Mouse (Mus musculus) kidney, postnatal 0 days (tissue): ENCODE measurements around the gene Cst9. TPM values are rescaled to one million over a fixed set of nuclear protein-coding genes. Genes with fewer than 3 reads are reported as not detected.

Experiments used
- ATAC-seq: fragments of 200-750 bp; cut with Nextera tagmentation; replicated peaks from 2 replicates; pipeline ENCODE4 v1.8.0; 2017; ENCODE audit warnings: low read depth, moderate number of reproducible peaks, moderate TSS enrichment, moderate library complexity; ENCODE audit not compliant: low FRiP score
- DNase-seq: peaks from one replicate; pipeline ENCODE4 v3.0.0-alpha.2; 2016; ENCODE audit warnings: low spot score
- H3K27ac ChIP-seq: fragments of 300-500 bp; sonication (generic); 2 replicates; pipeline ENCODE4 v1.5.1; 2014; ENCODE audit warnings: mild to moderate bottlenecking
- H3K27me3 ChIP-seq: fragments of 300-500 bp; sonication (generic); 2 replicates; pipeline ENCODE4 v1.6.1; 2014; ENCODE audit warnings: low read length, mixed read lengths; ENCODE audit not compliant: insufficient read depth
- H3K36me3 ChIP-seq: fragments of 300-500 bp; sonication (generic); 2 replicates; pipeline ENCODE4 v1.6.1; 2014; ENCODE audit warnings: low read length, mixed read lengths; ENCODE audit not compliant: insufficient read depth
- H3K4me1 ChIP-seq: fragments of 300-500 bp; sonication (generic); replicated peaks from 2 replicates; pipeline ENCODE4 v1.6.1; 2014; ENCODE audit warnings: antibody characterized with exemption, low read length, mixed read lengths; ENCODE audit not compliant: insufficient read depth
- H3K4me2 ChIP-seq: fragments of 300-500 bp; sonication (generic); 2 replicates; pipeline ENCODE4 v1.6.1; 2014; ENCODE audit warnings: mild to moderate bottlenecking, low read length, moderate library complexity, mixed read lengths
- H3K4me3 ChIP-seq: fragments of 300-500 bp; sonication (generic); replicated peaks from 2 replicates; pipeline ENCODE4 v1.5.1; 2014; ENCODE audit warnings: low read depth, low read length
- H3K9ac ChIP-seq: fragments of 300-500 bp; sonication (generic); 2 replicates; pipeline ENCODE4 v1.6.1; 2014; ENCODE audit warnings: low read depth, low read length
- H3K9me3 ChIP-seq: fragments of 300-500 bp; sonication (generic); replicated peaks from 2 replicates; pipeline ENCODE4 v1.6.1; 2016; ENCODE audit warnings: low read length, inconsistent platforms, mixed read lengths
- CTCF ChIP-seq: IDR thresholded peaks from 2 replicates; pipeline ENCODE4 v1.5.1; 2016; ENCODE audit warnings: antibody characterized with exemption, low read depth, mild to moderate bottlenecking, moderate library complexity
- WGBS: fragments of 180-500 bp; shearing (Covaris S2); extraction: QIAGEN DNeasy Blood & Tissue Kit; methylation state at CpG from one replicate; pipeline ENCODE4 v1.1.7; 2014; 5-methylcytosine and 5-hydroxymethylcytosine counted together
- polyA plus RNA-seq: library from polyadenylated mRNA; unstranded; fragments of >200 nt; fragmentation: Nextera tagmentation; extraction: Ambion mirVana; gene quantifications from 2 replicates; pipeline ENCODE4 v1.2.1, GENCODE M21; 2015

Gene Cst9
- polyA plus RNA-seq, 1 experiment from 2014 or later: not detected

- no peak for TF ChIP-seq CTCF
- no peaks in the 10 kb centered on the region for H3K27me3 ChIP-seq
- no peak overlapping the region for H3K27ac ChIP-seq
- DNase-seq: no peak
- no peaks in the 10 kb centered on the region for H3K9me3 ChIP-seq
- no peak overlapping the region for H3K4me2 ChIP-seq
- H3K4me1 ChIP-seq: no peaks in the 10 kb centered on the region
- no peak for ATAC-seq
- WGBS: 86% methylated on average over 5 of the region's 5 CpGs
- H3K36me3 ChIP-seq: no peaks in the 10 kb centered on the region
- H3K4me3 ChIP-seq: no peak overlapping the region
- H3K9ac ChIP-seq: no peak overlapping the region
Observed at GRCm38 (mm10) chr2:148838075-148838777, 3.3 kb downstream of the Cst9 start.

- Histone ChIP-seq H3K27ac (no peak overlapping the region), H3K9ac (no peak overlapping the region), H3K4me1 (no peaks in the 10 kb centered on the region), H3K4me3 (no peak overlapping the region), H3K36me3 (no peaks in the 10 kb centered on the region), H3K4me2 (no peak overlapping the region), H3K9me3 (no peaks in the 10 kb centered on the region), H3K27me3 (no peaks in the 10 kb centered on the region)
- 86% methylated on average over 2 of the region's 2 CpGs for WGBS
- DNase-seq (no peak), ATAC-seq (no peak)
- TF ChIP-seq CTCF: no peak
Observed at GRCm38 (mm10) chr2:148839224-148839623, 4.3 kb downstream of the Cst9 start.

- WGBS: 45% methylated on average over 8 of the region's 8 CpGs
- H3K27ac ChIP-seq: no peak overlapping the region
Observed at GRCm38 (mm10) chr2:148851116-148851906, 16.4 kb downstream of the Cst9 start.

GRCm38 (mm10) chr2:148856630-148857400, 21.9 kb downstream of the Cst9 start:
- DNase-seq (no peak), ATAC-seq (no peak)
- no peak overlapping the region for H3K27ac ChIP-seq
- H3K9ac ChIP-seq: no peak overlapping the region
- no peaks in the 10 kb centered on the region for H3K27me3 ChIP-seq
- H3K36me3 ChIP-seq: no peaks in the 10 kb centered on the region
- H3K4me1 ChIP-seq: no peaks in the 10 kb centered on the region
- H3K9me3 ChIP-seq: no peaks in the 10 kb centered on the region
- WGBS: 64% methylated on average over 8 of the region's 8 CpGs
- no peak overlapping the region for H3K4me2 ChIP-seq
- H3K4me3 ChIP-seq: no peak overlapping the region
- TF ChIP-seq CTCF: no peak

More at GRCm38 (mm10) chr2:148851116-148851906, 16.4 kb downstream of the Cst9 start:
- no peaks in the 10 kb centered on the region for H3K36me3 ChIP-seq
- H3K4me1 ChIP-seq: no peaks in the 10 kb centered on the region
- no peaks in the 10 kb centered on the region for H3K9me3 ChIP-seq
- no peaks in the 10 kb centered on the region for H3K27me3 ChIP-seq
- no peak overlapping the region for H3K4me3 ChIP-seq
- no peak overlapping the region for H3K9ac ChIP-seq
- DNase-seq (peak; percentile 80), ATAC-seq (peak; percentile 69)
- no peak overlapping the region for H3K4me2 ChIP-seq
- TF ChIP-seq CTCF: peak; percentile 86

- H3K27me3 ChIP-seq: no peaks in the 10 kb centered on the region
- H3K36me3 ChIP-seq: no peaks in the 10 kb centered on the region
- no peak overlapping the region for H3K27ac ChIP-seq
- ATAC-seq (no peak), DNase-seq (no peak)
- no peak overlapping the region for H3K9ac ChIP-seq
- H3K4me1 ChIP-seq: no peaks in the 10 kb centered on the region
- TF ChIP-seq CTCF: no peak
- no peaks in the 10 kb centered on the region for H3K9me3 ChIP-seq
- WGBS: 80% methylated on average over 4 of the region's 4 CpGs
- no peak overlapping the region for H3K4me2 ChIP-seq
- no peak overlapping the region for H3K4me3 ChIP-seq
Observed at GRCm38 (mm10) chr2:148857506-148857905, 22.6 kb downstream of the Cst9 start.

GRCm38 (mm10) chr2:148860993-148861392, 26.0 kb downstream of the Cst9 start:
- no peak for TF ChIP-seq CTCF
- Histone ChIP-seq H3K9me3 (no peaks in the 10 kb centered on the region), H3K27ac (no peak overlapping the region), H3K27me3 (no peaks in the 10 kb centered on the region), H3K36me3 (no peaks in the 10 kb centered on the region), H3K4me1 (no peaks in the 10 kb centered on the region), H3K4me3 (no peak overlapping the region), H3K4me2 (no peak overlapping the region), H3K9ac (no peak overlapping the region)
- DNase-seq (no peak), ATAC-seq (no peak)
- 70% methylated on average over 4 of the region's 4 CpGs for WGBS
